Mouse (Mus musculus) stomach, postnatal 0 days (tissue): ENCODE measurements around the gene Upp2. TPM values are rescaled to one million over a fixed set of nuclear protein-coding genes. Genes with fewer than 3 reads are reported as not detected.

Experiments used
- ATAC-seq: fragments of 200-750 bp; cut with Nextera tagmentation; 2 replicates; pipeline ENCODE4 v1.8.0; 2017; ENCODE audit not compliant: low FRiP score, low TSS enrichment
- DNase-seq: peaks from one replicate; pipeline ENCODE4 v3.0.0-alpha.2; 2016; ENCODE audit warnings: low spot score
- H3K27ac ChIP-seq: fragments of 300-500 bp; sonication (generic); replicated peaks from 2 replicates; pipeline ENCODE4 v1.5.1; 2014; ENCODE audit warnings: mild to moderate bottlenecking, control low read depth
- H3K27me3 ChIP-seq: fragments of 300-500 bp; sonication (generic); 2 replicates; pipeline ENCODE4 v1.6.1; 2014; ENCODE audit warnings: low read length; ENCODE audit not compliant: control insufficient read depth, insufficient read depth
- H3K36me3 ChIP-seq: fragments of 300-500 bp; sonication (generic); 2 replicates; pipeline ENCODE4 v1.6.1; 2014; ENCODE audit warnings: low read length, mixed read lengths; ENCODE audit not compliant: control insufficient read depth, insufficient read depth
- H3K4me1 ChIP-seq: fragments of 300-500 bp; sonication (generic); replicated peaks from 2 replicates; pipeline ENCODE4 v1.6.1; 2014; ENCODE audit warnings: antibody characterized with exemption; ENCODE audit not compliant: control insufficient read depth, insufficient read depth
- H3K4me2 ChIP-seq: fragments of 300-500 bp; sonication (generic); replicated peaks from 2 replicates; pipeline ENCODE4 v1.6.1; 2014; ENCODE audit warnings: low read depth, mild to moderate bottlenecking, control low read depth, moderate library complexity
- H3K4me3 ChIP-seq: fragments of 300-500 bp; sonication (generic); 2 replicates; pipeline ENCODE4 v1.5.1; 2014; ENCODE audit warnings: low read depth, low read length, control low read depth
- H3K9ac ChIP-seq: fragments of 300-500 bp; sonication (generic); 2 replicates; pipeline ENCODE4 v1.6.1; 2014; ENCODE audit warnings: mild to moderate bottlenecking, low read length, control low read depth, mixed read lengths
- H3K9me3 ChIP-seq: fragments of 300-500 bp; sonication (generic); 2 replicates; pipeline ENCODE4 v1.6.1; 2016; ENCODE audit warnings: low read length; ENCODE audit not compliant: control insufficient read depth
- CTCF ChIP-seq: IDR thresholded peaks from 2 replicates; pipeline ENCODE4 v1.5.1; 2016; ENCODE audit warnings: antibody characterized with exemption, low read depth, mild to moderate bottlenecking, moderate library complexity
- EP300 ChIP-seq: optimal IDR thresholded peaks from 2 replicates; pipeline ENCODE3; 2016; ENCODE audit warnings: antibody characterized with exemption
- WGBS: fragments of 180-500 bp; shearing (Covaris S2); extraction: QIAGEN DNeasy Blood & Tissue Kit; methylation state at CpG from one replicate; pipeline ENCODE4 v1.1.7; 2014; 5-methylcytosine and 5-hydroxymethylcytosine counted together
- polyA plus RNA-seq: library from polyadenylated mRNA; unstranded; fragments of >200 nt; fragmentation: Nextera tagmentation; extraction: Ambion mirVana; gene quantifications from 2 replicates; pipeline ENCODE4 v1.2.1, GENCODE M21; 2015

Gene Upp2
- polyA plus RNA-seq, 1 experiment from 2014 or later: 6.1 TPM

DNA sequence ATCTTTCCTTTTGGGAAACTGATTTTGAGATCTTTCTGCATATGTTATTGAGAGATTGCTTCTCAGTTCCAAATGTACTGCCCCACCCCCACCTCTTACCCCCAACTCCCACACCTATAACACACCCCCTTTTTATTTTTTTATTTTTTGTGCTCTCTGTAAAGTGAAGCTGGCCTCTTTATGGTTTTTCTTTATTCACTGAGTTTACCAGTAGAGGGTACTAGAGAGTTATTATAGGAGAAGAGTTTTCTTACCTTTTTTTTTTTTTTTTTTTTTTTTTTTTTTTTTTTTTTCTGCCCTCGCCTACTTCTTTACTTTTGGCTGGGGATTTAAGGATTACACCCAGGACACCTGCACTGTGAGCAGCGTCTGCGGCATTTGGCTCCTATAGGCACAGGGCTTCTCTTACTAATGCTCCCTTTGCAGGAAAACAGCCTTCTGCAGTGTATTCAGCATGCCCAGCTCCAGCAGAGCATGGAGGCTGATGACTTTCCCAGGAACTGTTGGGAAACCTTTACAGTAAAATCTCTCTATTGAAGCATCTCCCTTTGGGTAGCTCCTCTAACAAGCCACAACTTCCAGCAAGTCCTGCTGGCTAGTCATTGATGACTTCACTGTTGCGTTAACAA lies 170.2 kb downstream of the Upp2 start:
- Histone ChIP-seq H3K27me3 (no peaks in the 10 kb centered on the region), H3K9ac (no peak overlapping the region), H3K9me3 (no peaks in the 10 kb centered on the region), H3K36me3 (no peaks in the 10 kb centered on the region), H3K4me3 (no peak overlapping the region), H3K4me1 (no peaks in the 10 kb centered on the region), H3K4me2 (no peak overlapping the region), H3K27ac (no peak overlapping the region)
- WGBS: 30% methylated on average over 4 of the region's 4 CpGs
- no peak for ATAC-seq
- TF ChIP-seq EP300: no peak
- TF ChIP-seq CTCF: peak; percentile 62
- no peak for DNase-seq

GRCm38 (mm10) chr2:58741213-58741612 lies 174.1 kb downstream of the Upp2 start:
- TF ChIP-seq EP300 (no peak), CTCF (no peak)
- DNase-seq (no peak), ATAC-seq (no peak)
- no peak overlapping the region for H3K27ac ChIP-seq
- no peak overlapping the region for H3K4me2 ChIP-seq
- no peaks in the 10 kb centered on the region for H3K27me3 ChIP-seq
- H3K36me3 ChIP-seq: no peaks in the 10 kb centered on the region
- no peak overlapping the region for H3K4me3 ChIP-seq
- H3K9me3 ChIP-seq: no peaks in the 10 kb centered on the region
- no peak overlapping the region for H3K9ac ChIP-seq
- 89% methylated on average over 1 of the region's 1 CpGs for WGBS
- no peaks in the 10 kb centered on the region for H3K4me1 ChIP-seq

GRCm38 (mm10) chr2:58742026-58742425 lies 174.9 kb downstream of the Upp2 start:
- ATAC-seq: no peak
- no peaks in the 10 kb centered on the region for H3K36me3 ChIP-seq
- no peak overlapping the region for H3K4me3 ChIP-seq
- H3K4me2 ChIP-seq: no peak overlapping the region
- no peaks in the 10 kb centered on the region for H3K4me1 ChIP-seq
- H3K27ac ChIP-seq: no peak overlapping the region
- H3K9me3 ChIP-seq: no peaks in the 10 kb centered on the region
- no peak for DNase-seq
- no peaks in the 10 kb centered on the region for H3K27me3 ChIP-seq
- WGBS: 81% methylated on average over 4 of the region's 4 CpGs
- no peak overlapping the region for H3K9ac ChIP-seq
- TF ChIP-seq CTCF: no peak
- TF ChIP-seq EP300: no peak

DNA sequence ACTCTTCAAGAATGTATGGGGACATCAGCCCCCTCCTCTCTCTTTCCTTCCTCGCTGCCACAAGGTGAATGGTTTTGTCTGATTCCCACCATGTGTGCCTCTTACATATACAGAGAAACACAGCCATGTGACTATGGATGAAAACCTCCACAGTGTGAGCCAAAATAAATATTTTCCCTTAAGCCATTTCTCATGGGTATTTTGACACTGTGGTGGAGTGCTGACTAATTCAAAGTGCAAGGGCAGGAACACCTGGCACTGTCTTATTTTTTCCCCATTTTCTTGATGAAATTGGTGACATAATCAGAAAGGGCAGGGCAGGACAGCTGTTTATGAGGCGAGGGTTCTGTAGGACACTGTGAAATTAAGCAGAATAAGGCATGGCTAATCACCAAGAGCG lies 176.3 kb downstream of the Upp2 start:
- Histone ChIP-seq H3K4me2 (no peak overlapping the region), H3K4me3 (no peak overlapping the region), H3K9ac (no peak overlapping the region), H3K4me1 (no peaks in the 10 kb centered on the region), H3K27ac (no peak overlapping the region), H3K27me3 (no peaks in the 10 kb centered on the region), H3K36me3 (no peaks in the 10 kb centered on the region), H3K9me3 (no peaks in the 10 kb centered on the region)
- no peak for ATAC-seq
- DNase-seq: no peak
- WGBS: 53% methylated on average over 3 of the region's 3 CpGs
- no peak for TF ChIP-seq EP300
- no peak for TF ChIP-seq CTCF

DNA sequence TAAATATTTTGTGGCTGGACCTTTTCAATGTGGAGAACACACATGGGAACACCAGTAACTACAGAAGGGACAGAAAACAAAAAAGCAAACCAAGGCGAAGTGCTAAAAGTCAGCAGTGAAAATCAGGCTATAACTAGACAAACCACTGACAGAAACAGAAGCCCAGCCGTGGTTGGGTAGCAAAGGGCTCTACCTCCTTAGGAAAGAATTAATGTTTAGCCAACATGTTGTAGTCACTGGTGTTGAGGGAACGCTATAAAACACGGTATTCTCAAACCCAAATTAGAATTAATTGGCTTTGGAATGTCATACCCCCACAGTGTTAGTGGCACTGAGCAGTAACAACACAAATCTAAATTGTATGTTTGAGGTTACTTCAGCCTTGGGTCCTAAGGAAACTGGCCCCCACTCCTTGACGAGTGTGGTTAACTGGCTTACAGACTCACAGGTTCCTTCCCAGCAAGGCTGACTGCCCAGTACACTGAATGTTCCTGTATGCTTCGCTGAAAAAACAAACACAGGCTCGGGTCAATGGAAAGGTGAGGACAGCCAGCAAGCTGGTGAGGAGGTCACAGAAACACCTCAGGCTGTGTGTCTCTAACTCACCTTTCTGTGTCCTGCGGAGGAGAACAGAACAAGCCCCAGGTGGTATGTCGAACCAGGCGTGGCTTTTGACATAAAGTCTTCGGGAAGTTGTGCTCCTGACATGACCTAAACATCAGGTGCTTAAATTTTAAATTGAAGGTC lies 180.6 kb downstream of the Upp2 start:
- H3K27me3 ChIP-seq: no peaks in the 10 kb centered on the region
- no peaks in the 10 kb centered on the region for H3K9me3 ChIP-seq
- no peak overlapping the region for H3K27ac ChIP-seq
- no peaks in the 10 kb centered on the region for H3K36me3 ChIP-seq
- H3K4me3 ChIP-seq: no peak overlapping the region
- TF ChIP-seq CTCF (no peak), EP300 (no peak)
- H3K4me1 ChIP-seq: no peaks in the 10 kb centered on the region
- ATAC-seq (no peak), DNase-seq (peak; percentile 15)
- no peak overlapping the region for H3K9ac ChIP-seq
- 49% methylated on average over 11 of the region's 11 CpGs for WGBS
- no peak overlapping the region for H3K4me2 ChIP-seq

DNA sequence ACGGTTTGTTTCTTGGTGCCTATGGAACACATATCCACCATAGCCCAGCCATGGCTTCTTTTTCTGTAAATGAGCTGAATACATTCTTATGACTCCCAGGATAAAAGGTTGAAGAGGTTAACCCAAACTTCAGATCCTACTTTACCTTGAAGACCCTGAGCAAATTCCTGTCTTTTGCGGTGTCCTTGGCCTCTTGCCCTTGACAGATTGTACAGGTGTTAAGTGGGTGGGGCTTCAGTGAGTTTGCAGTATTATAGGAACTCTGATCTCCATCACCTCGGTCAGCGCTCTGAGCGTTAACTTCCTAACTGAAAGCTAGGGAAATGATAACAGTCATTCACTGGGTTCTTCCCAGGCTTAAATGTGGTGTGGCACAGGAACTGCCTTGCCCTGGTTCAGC lies 181.2 kb downstream of the Upp2 start:
- ATAC-seq: no peak
- Histone ChIP-seq H3K4me3 (no peak overlapping the region), H3K27ac (no peak overlapping the region), H3K9me3 (no peaks in the 10 kb centered on the region), H3K9ac (no peak overlapping the region), H3K36me3 (no peaks in the 10 kb centered on the region), H3K4me2 (no peak overlapping the region), H3K27me3 (no peaks in the 10 kb centered on the region), H3K4me1 (no peaks in the 10 kb centered on the region)
- no peak for DNase-seq
- TF ChIP-seq CTCF: no peak
- no peak for TF ChIP-seq EP300
- WGBS: 57% methylated on average over 5 of the region's 5 CpGs
